Mouse (Mus musculus): ENCODE data around the gene Slc26a9.

- TF ChIP-seq CTCF (IDR thresholded peaks at IDR 0.05; ENCODE audit: low read depth) (no peak), EP300 (optimal IDR thresholded peaks at IDR 0.05) (no peak)
These were observed 10.5 kb downstream of the Slc26a9 start for GRCm38 (mm10) chr1:131754212-131754829.
